Mouse (Mus musculus): ENCODE results near the gene Phf14. TPM values are rescaled to one million over a fixed set of nuclear protein-coding genes. Genes with fewer than 3 reads are reported as not detected.

Gene Phf14
- total and polyA plus RNA-seq, 3 experiments: 25.7 to 58.7 (median 29.6) TPM

DNA sequence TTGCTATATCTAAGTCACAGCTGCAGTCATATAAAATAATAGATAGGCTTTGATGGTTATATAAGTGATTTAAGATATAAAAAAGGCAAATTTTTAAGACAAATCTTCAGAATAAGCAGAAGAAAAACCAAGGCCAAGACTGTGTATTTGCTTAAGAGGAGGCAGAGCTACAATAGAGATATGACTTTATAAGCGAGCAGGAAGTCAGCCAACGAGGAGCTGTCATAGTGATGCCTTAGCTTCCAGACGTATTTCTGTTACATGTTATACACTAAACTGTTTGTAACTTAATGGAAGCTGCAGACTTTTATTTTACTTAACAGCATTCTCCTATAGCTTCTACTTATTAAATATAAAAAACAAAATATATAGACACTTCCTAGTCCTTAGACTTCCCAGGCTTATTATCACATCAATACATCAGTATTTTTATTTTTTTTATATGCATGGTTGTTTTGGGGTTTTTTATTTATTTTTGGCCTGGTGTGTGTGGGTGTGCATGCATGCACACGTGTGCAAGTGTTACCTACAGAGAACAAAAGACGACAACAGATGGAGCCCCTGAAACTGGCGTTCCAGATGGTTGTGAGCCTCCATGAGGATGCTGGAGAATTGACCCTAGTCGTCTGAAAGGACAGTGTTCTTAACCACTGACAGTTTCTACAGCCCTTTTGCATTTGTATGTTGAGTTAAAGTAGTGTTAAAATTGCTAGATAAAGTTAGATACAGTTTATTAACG lies 170.4 kb downstream of the Phf14 start:
- Histone ChIP-seq H3K27ac (ENCODE audit: control insufficient read depth, low read depth, low read length) (no peak overlapping the region), H3K4me3 (ENCODE audit: control insufficient read depth in 1 of 2, insufficient read depth in 1 of 2, low read depth in 2 of 2, low read length in 2 of 2) (no peak overlapping the region), H3K4me1 (ENCODE audit: control insufficient read depth in 1 of 2, insufficient read depth in 2 of 2, low read length in 2 of 2) (peaks cover 0 to 3% of the 10 kb centered on the region in 2 experiments; a peak in 2 of 4 replicates), H3K79me2 (ENCODE audit: control insufficient read depth, insufficient read depth, low read length, poor library complexity) (no peaks in the 10 kb centered on the region), H3K9me3 (replicated peaks; ENCODE audit: insufficient read depth, low read length) (no peaks in the 10 kb centered on the region), H3K36me3 (ENCODE audit: control insufficient read depth in 1 of 2, insufficient read depth in 2 of 2, low read length in 2 of 2) (peaks cover 0 to 2% of the 10 kb centered on the region in 2 experiments; a peak in 2 of 4 replicates), H3K9ac (ENCODE audit: control insufficient read depth, low read depth, low read length, poor library complexity, severe bottlenecking) (no peak overlapping the region), H3K27me3 (ENCODE audit: control insufficient read depth in 1 of 2, insufficient read depth in 2 of 2, low read length in 2 of 2) (no peaks in the 10 kb centered on the region)
- no peak for DNase-seq (ENCODE audit: low read depth, low spot score)
- TF ChIP-seq SIN3A (IDR thresholded peaks at IDR 0.05; ENCODE audit: low read length): no peak
- TF ChIP-seq POLR2AphosphoS2 (IDR thresholded peaks at IDR 0.05; ENCODE audit: low read length): no peak
- TF ChIP-seq MYB (IDR thresholded peaks at IDR 0.05; ENCODE audit: low read depth, low read length): no peak
- no peak for TF ChIP-seq ZC3H11A (IDR thresholded peaks at IDR 0.05; ENCODE audit: low read depth, low read length)
- TF ChIP-seq TAL1 (IDR thresholded peaks at IDR 0.05; ENCODE audit: low read length): no peak
- TF ChIP-seq E2F4 (IDR thresholded peaks at IDR 0.05; ENCODE audit: borderline replicate concordance, low read depth, low read length): no peak
- TF ChIP-seq UBTF (IDR thresholded peaks at IDR 0.05; ENCODE audit: borderline replicate concordance, insufficient read depth, low read depth, low read length): no peak
- no peak for TF ChIP-seq CHD1 (IDR thresholded peaks at IDR 0.05; ENCODE audit: low read depth, low read length)
- no peak for TF ChIP-seq SMC3 (IDR thresholded peaks at IDR 0.05; ENCODE audit: low read depth, low read length)
- TF ChIP-seq NELFE (IDR thresholded peaks at IDR 0.05; ENCODE audit: low read depth, low read length): no peak
- no peak for TF ChIP-seq MEF2A (IDR thresholded peaks at IDR 0.05; ENCODE audit: extremely low read depth, insufficient replicate concordance, low read depth, low read length, poor library complexity, severe bottlenecking)
- no peak for TF ChIP-seq MAX (IDR thresholded peaks at IDR 0.05; ENCODE audit: low read length)
- no peak for TF ChIP-seq ZMIZ1 (IDR thresholded peaks at IDR 0.05; ENCODE audit: low read depth, low read length)

DNA sequence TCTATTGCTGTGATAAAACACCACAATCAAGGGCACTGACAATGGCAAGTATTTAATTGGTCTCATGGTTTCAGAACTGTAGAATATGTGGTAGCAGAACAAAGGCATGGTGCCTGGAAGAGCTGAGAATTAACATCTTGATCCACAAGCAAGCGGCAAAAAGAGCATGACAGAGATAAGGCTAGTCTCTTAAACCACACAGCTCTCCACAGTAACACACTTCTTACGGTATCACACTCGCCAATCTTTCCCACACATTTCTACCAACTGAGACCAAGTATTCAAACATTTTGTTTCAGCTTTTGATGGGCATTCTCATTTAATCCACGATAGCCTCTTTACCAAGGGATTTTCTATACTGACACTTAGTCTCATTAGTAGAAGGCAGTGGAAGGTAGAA lies 171.7 kb downstream of the Phf14 start:
- Histone ChIP-seq H3K27ac (ENCODE audit: control insufficient read depth, low read depth, low read length) (no peak overlapping the region), H3K9me3 (replicated peaks; ENCODE audit: insufficient read depth, low read length) (no peaks in the 10 kb centered on the region), H3K4me1 (ENCODE audit: control insufficient read depth in 1 of 2, insufficient read depth in 2 of 2, low read length in 2 of 2) (peaks cover 0 to 3% of the 10 kb centered on the region in 2 experiments; a peak in 2 of 4 replicates), H3K27me3 (ENCODE audit: control insufficient read depth in 1 of 2, insufficient read depth in 2 of 2, low read length in 2 of 2) (no peaks in the 10 kb centered on the region), H3K9ac (ENCODE audit: control insufficient read depth, low read depth, low read length, poor library complexity, severe bottlenecking) (no peak overlapping the region), H3K4me3 (ENCODE audit: control insufficient read depth in 1 of 2, insufficient read depth in 1 of 2, low read depth in 2 of 2, low read length in 2 of 2) (no peak overlapping the region), H3K79me2 (ENCODE audit: control insufficient read depth, insufficient read depth, low read length, poor library complexity) (no peaks in the 10 kb centered on the region), H3K36me3 (ENCODE audit: control insufficient read depth in 1 of 2, insufficient read depth in 2 of 2, low read length in 2 of 2) (peaks cover 0 to 2% of the 10 kb centered on the region in 2 experiments; a peak in 2 of 4 replicates)
- DNase-seq (ENCODE audit: low read depth, low spot score): peak; percentile 14
- TF ChIP-seq NRF1 (IDR thresholded peaks at IDR 0.05; ENCODE audit: insufficient read depth, low read depth, low read length, poor library complexity, severe bottlenecking): no peak
- TF ChIP-seq MXI1 (IDR thresholded peaks at IDR 0.05; ENCODE audit: low read depth, low read length): peak; percentile 24; the same call in 1 of the 2 replicates
- peak; percentile 60 for TF ChIP-seq GATA1 (IDR thresholded peaks at IDR 0.05; ENCODE audit: low read depth, low read length)
- no peak for TF ChIP-seq BHLHE40 (IDR thresholded peaks at IDR 0.05; ENCODE audit: borderline replicate concordance, low read depth, low read length)
